Mouse (Mus musculus) B cell, adult 2 months (primary cell): ENCODE data around the gene Car5a.
A peak's percentile ranks its signal among the peaks of the same experiment; 100 is the strongest.

Source experiments
- DNase-seq, 2 experiments: peaks; one replicate each; pipeline ENCODE4 v3.0.0; 2022

The Car5a gene

DNA sequence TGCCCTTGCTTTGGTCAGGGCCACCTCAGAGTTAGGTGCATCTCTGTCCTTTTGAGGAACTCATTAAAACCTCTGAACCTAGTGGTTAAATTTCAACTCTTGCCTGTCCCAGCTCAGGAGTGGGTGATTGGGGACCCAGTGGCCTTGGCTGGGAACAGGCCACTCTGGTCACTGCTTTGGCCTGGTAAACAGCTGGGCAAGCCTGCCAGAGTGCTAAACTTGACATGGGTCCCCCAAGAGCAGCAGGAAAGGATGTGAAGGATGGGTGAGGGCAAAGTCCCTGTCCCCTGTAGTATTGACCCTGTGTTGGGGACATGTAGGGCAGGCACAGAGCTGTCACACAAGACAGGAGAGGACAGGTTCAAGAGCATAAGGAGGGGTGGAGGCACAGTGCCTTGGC, at the start of gene Car5a:
Gene Car5a, minus strand, starts transcription at position 74 of the 400 bp plus-strand sequence.
- DNase-seq, result no peak

DNA sequence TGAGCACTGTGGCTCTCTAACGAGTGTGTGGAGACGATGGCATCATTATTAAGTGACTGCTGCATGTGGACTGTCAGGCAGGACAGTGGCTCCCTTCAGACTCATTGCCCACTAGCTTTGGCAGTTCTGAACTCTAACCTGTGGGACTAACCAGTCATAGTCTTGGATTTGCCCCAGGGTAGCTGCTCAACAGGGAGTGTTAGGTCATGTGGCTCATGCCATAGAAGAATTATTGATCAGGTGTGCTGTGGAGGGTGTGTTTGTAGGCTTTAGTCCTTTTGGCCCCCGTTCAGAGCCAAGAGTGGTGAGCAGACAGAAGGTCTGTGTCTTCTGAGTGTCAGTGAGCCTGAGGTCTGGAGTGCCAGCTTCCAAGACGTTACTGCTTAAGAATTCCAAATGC, 48.2 kb upstream of the Car5a start:
- DNase-seq, result no peak

DNA sequence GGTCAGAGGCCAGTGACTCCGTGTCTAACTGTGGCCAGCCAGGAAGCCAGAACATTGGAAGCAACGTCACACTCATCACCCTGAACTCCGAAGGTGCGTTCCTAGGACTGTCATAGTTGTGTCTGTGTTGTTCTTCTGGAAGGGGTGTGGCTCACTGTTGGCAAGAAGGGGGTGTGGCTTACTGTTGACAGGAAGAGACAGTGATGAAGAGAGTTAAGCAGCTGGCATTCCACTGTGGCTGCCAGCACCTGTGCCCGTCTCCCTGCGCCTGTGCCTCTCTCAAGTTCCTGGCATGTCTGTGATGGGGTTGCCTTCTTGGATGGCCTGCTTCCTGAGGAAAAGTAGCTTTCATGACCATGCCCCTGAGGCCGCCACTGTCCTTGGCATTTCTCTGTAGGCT, 46.9 kb upstream of the Car5a start:
- DNase-seq, result no peak

DNA sequence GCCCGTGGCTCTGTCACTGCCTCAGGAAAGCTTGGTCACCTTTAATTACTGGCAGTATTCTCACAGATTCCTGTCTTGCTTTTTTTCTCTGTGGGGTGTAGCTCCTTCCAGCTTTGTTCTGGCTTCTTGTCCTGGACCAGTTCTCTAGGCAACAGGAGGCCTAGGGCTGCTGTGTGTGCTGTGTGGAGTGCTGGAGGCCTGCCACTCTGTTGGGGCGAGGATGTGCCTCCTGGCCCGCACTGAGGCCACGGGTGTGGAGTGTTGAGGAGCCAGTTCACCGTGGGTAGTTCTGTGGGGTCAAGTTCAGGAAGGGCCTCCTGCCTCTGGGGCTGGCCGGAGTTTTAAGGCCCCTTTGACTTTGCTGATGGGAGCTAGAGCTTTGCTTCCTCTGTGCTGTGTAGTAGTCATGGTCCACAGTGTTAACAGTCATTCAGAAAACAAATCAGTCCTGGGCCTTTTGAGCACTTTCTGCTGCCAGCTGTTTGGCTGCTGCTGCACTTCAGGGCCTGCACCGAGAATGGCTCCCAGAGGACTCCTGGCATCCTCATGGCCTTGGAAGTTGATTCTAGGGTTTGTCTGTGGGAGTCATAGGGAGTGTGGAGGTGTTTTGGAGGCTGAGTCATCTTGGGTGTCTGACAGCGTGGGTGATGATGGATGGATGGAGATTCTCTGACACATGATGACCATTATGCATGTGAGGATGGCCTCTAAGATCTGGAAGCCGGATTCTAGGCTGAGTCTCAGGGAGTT, 46.0 kb upstream of the Car5a start:
- DNase-seq, result no peak

DNA sequence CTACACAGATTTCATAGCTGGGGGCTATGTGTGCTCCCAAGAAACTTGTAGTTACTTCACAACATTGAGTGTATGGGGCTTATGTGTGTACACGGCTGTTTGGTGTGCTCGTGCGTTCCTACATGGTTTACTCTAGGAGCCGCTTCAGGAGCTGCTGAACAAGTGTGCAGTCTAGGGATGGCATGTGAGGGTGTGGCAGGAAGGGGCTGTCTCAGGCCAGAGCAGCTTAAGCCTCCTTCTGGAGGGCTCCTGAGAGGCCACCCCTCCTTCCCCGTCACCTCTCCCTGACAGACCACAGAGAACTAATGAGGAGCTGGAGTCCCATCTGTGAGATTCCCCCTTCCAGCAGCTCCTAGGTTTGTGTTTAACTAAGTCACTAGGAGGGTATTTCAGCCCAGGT, 43.2 kb upstream of the Car5a start:
- no peak for DNase-seq

DNA sequence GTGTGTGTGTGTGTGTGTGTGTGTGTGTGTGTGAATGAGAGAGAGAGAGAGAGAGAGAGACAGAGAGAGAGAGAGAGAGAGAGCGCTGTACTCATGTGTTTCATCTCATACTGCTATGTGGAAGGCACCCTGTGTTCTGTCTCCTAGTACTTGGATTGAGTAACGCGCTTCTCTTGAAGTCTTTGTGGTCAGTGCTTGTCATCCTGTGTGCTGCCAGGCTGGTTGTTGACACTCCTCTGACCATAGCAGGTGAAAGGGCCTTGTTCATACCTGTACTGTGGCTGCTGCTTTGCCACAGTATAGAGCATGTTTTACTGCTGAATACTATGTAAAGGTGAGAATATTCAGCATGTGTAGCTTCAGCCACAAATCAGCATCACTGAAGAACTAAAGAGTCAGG, 41.0 kb upstream of the Car5a start:
- DNase-seq, result no peak

DNA sequence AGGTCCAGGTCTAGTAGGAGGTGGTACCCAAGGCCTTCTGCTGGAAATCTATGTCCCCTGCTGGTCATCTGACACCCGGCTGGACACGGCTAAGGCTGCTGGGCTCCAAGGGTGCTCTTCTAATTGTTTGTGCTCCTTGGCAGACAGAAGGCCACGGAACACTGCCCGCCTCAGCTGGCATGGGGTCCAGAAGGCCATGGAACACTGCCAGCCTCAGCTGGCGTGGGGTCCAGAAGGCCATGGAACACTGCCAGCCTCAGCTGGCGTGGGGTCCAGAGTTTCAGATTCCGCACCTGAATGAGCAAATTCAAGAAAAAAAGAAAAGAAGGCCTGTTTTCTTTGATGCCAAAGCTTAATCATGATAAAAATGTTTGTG, 36.8 kb upstream of the Car5a start:
- DNase-seq, result no peak

DNA sequence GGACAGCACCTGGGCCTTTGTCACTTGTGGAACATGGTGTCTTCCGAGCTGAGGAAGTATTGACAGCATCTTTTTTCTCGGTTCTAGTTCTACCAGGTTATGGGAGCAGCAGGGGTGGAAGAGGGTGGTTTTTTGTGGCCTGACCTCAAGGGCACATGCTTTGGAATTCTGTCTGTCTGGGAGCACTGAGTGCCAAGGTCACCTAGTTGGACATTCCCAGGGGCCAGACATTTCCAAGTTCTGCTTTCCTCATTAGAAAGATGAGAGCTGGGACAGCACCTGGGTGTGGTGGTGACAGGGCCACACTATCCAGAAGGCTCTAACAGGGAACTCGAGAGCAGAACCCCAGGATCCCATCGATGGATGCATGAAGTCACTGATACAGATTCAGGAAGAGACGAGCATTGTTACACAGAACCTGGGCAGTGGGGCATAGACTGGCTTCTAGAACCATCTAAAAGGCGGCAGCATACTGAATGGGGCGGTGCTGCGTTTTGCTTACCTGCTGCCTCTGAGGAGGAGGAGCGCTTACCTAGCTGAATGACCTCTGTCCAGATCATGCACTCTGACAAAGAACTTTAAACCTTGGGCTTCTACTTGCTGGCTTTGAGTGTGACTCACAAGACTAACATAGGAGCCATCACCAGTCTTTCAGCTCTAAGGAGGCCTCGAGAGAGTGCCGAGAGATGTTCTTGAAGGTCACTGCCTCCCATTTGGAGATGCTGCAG, 36.3 kb upstream of the Car5a start:
- DNase-seq, result no peak

DNA sequence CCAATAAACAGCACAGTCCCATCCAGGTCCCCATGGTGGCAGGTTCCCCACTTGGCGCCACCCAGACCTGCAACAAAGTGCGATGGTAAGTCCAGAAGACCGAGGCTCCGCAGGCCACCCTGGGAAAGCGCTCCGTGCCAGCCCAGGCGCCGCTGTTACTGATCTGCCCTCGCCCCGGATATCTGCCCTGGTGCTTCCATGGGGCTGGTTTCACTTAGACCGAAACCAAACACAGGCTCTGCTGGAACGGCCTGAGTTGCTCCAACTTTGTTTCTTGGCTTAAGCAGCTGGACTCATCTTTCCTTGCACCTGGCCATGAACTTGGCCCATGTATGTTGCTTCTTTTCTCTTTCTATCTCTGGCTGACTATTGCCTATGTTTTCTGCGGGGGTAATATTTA, 34.0 kb upstream of the Car5a start:
- no peak for DNase-seq

DNA sequence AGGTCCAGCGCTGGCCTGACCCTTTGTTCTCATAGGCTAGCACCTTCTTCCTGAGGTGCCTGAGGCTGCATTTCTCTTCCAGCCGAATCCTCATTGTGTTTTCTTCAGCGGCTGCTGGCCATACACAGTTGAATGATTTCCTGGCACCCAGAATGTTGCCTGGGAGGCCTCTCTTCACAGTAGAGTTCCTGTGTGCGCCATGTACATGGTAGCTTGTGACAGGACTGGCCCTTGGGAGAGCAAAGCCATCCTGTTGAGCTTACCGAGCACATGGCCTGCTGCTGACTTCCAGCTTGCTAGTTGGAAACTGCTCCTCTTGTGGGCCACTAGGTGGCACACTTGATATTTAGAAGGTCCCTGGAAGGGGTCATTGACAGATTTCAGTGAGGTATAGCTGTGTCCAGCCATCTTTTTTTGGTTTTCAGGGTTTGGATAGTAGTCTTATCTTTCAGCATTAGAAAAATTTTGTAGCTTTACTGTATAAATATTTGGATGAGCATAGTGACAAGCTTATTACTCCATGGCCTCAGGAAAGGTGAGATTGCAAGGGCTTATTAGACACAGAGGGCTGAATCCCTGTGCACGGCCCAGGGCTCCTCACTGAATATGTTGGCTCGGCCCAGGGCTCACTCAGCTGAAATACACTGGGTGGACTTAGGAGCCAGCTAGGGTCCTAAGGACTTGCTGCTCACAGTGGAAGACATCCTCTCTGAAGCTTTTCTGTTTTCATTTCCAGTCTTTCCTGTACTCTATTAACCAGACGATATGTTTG, 33.3 kb upstream of the Car5a start:
- peak in 1 of 2 experiments; percentile 8 for DNase-seq

DNA sequence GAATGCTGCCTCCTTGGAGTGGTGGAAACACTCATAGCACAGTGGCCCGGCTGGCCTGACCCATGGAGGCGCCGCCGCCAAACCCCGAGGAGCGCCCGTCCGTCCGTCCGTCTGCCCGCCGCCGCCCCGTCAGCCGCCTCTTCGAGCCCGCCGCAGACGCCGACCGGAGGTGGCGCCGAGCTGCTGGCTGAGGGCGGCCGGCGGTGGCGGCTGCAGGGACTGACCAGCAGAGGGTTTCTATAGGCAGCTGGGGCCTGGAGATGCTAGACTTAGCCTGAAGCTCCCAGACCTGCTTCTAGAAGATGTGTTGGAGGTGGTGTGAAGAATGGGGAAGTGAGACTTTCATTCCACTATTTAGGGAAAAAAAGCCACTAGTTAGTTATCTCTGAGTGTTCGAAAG, 29.2 kb upstream of the Car5a start:
- DNase-seq, result no peak

DNA sequence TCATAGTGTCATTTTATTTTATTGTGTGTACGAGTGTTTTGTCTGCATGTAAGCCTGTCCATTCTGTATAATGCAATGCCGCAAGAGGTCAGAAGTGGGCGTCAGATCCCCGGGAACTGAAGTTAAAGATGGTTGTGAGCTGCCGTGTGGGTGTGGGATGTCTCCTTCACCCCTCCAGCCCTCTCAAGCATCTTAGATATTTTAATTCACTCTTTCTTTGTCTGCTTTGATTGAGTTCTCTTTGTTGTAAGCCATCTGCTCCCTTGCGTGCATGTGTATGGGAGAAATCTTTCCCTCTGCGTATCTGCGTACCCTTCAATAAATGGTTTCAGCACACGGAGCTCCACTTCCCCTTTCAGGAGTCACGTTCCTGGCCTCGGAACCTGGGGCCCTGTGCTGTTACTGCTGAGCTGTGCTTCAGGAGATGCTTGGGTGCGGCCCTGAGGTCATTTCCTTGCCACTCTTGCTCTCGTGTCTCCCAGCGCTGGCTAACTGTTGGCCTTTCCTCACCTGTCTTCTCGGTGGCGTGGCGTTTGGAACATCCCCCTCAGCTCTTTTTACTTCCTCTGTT, 26.9 kb upstream of the Car5a start:
- peak; percentile 15 to 24 for DNase-seq

DNA sequence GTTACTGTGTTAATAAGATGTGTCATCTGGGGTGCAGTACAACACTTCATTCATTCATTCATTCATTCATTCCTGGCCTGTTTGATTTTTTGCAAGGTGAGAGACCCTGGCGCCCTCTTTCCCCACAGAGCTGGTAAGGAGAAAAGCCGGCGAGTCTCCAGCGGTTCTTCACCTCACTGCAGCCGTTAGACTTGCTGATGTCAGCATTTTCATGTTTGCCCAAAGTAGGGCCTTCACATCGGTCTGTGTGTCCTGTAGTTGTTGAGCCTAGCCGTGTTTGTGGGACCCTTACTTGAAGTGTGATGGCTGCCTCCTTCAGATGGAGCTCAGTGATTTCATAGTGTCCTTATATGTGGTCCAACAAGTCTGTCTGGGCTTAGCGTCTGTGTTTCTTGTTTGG, 25.5 kb upstream of the Car5a start:
- DNase-seq, result no peak

DNA sequence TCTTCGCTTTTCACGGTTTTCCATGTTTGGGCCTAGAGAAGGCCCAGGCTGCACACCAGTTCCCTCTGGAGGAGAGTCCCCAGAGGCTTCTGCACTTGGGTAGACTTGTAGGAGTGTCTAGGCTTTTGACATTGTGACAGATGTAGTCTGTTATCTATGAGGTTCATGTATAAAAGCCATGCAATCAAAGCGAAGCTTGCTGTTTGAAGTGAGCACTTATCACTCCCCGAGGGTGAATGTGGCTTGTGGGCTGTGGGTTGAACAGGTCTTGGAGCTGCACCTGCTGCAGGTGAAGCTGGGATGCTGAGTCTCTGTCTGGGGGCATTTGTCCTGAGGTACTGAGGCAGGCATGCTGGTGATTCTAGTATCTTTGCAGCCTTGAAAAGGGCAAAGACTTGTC, 23.8 kb upstream of the Car5a start:
- DNase-seq, result no peak

DNA sequence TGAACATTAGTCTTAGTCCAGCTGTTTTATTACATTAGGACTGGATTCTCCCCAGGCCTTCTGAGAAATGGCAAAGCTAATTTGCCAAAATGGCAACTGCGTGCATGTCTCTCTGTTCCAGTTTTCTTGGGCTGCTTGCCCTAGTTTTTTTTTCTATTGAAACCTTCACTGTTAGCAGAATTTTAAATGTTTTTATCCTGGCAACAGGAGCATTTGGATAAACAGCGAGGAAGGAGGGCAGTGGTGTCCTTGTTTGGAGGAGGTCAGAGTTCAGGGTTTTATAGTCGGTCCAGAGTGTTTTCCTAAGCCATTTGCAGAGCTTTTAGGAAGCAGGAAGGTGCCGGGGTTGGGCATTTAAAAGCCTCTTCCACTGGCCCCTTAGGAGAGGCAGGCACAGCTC, 23.3 kb upstream of the Car5a start:
- DNase-seq, result no peak

DNA sequence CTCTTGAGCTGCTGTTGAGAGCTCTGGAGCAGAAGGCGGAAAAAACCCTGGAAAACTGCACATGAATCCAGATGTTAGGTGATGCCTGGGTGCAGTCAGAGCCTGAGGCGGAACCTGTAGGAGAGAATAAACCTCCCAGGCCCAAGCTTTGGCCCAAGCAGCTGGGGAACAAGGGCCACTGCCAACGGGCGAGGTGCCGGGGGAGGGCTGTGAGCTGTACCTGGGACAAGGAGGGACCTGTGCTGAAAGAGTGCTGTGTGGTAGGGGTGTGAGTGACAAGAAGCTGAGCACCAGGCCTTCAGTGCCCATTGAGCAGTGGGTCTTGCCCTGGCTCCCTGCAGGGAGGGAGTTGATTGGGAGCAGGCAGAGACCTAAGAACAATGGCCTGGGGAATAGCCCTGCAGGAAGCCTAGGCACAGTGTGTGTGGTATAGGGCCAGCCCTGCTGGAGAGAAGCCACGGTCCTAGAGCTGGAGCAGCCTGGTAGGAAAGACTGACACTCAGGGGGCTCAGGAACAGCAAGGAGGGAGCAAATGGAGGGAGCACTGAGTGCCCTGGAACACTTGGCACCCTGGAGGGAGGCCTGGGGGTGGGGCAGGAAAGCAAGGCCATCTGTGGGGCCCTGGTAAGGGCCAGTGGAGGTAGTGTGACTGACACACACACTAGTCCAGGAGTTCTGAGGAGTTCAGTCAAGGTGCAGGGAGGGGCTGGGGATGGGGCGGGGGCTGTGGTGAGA, 22.2 kb upstream of the Car5a start:
- no peak for DNase-seq

DNA sequence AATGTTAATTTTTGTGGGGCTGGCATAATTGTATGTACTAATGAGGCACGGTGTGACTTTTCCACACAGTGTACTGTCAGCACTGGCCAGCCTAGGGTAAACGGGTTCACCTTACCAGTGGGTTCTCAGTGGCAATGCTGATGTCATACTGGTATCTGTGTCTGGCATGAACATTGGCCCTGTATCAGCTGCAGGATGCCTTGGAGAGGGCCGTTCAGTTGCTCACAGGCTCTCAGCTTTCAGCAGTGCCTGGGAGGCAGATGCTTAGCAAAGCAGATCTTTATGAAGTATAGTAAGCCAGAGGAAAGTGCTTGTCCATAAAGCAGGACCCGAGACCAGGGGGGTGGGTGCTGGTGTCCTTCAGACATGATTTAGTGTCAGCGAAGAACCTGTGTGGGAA, 21.4 kb upstream of the Car5a start:
- no peak for DNase-seq

DNA sequence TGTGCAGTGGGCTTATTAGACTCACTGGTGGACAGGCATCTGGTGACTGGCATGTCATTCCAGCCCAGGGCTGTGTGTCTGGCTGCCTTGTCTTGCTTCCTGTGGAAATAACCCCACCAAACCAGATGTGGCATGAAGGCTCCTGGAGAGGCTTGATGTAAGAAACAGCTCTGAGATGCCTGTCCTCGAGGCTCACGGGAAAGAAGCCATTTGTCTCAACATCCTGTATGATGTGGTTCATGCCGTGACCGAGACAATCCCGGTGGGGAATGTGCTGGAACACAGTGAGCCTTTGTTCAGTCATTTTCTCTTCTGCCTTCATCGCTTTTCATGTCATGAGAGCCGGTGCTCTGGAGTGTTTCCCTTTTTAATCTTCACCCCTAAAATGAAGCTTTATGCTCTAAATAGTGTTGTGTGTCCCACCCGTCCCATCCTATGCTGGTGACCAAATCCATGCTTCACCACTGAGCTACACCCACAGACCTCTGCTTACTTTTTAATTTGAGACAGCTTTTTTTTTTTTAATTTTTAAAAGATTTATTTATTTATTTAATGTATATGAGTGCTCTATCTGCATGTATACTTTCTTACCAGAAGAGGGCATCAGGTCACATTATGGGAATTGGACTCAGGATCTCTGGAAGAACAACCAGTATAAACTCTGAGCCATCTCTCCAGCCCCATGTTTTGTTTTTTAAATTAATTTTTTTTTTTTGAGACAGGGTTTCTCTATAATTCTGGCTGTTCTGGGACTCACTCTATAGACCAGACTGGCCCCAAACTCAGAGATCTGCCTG, 20.2 kb upstream of the Car5a start:
- no peak for DNase-seq

DNA sequence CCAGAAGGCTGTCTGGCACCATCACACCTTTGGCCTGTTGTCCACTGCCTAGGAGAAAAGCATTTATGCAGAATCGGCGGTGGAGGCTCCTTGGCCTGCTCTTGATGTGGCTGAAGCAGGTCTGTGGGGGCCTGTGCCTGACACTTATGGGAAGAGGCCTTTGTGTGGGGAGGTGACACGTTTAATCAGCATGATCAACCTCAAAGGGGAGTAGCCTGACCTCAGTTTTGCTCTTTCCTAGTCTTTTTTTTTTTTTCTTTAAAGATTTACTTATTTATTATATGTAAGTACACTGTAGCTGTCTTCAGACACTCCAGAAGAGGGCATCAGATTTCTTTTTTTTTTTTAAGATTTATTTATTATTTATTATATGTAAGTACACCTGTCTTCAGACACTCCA, 18.2 kb upstream of the Car5a start:
- no peak for DNase-seq

DNA sequence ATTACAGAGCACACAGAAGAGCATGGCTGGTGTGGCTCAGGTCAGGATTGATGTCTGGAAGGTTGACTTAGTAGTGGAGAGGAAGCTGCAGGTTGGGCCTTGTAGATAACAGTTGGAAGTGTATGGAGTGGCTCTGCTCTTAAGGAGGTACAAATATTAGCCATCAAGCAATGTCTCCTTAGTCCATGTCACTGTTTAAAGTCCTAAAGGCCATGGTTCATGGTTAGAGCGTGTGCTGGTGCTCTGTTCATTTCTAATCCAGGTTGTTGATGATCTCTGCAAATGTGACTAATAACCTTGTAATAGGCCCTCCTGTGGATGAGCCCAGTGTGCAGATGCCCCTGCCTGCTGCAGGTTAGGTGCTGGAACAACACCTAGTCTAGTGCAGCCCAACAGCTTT, 13.7 kb upstream of the Car5a start:
- no peak for DNase-seq

DNA sequence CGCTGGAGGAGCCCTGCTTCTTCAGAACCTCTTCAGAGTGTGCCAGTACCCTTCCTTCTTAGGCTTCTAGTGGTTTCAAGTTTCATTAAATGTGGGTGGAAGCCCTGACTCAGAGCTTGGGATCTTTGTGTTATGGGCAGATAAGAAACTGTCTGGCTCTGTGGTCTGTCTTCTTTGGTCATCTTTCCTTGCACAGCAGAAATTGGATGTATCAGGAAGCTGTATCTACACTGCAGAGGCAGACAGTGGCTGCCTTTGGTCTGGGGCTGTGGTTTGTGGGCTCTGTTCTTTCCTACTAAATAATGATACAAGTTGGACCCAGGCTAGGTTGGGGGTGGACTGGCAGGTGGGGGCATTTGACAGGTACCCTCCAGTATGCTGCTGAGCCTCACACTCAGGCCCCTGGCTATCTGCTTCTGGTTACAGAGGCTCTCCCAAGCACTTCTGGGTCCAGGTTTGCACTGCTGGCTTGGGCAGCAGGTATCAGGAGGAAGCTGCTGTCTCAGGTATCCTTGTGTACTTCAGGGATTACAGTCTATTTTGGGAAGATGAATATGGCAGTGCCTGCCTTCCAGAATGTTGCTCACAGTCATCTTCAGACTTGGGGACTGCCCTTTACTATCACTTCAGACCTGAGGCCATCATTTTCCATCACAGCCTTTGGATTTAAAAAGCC, 11.3 kb upstream of the Car5a start:
- no peak for DNase-seq
